Mouse (Mus musculus) embryonic facial prominence, embryonic 12.5 days (tissue): ENCODE measurements around the gene Pam. TPM values are rescaled to one million over a fixed set of nuclear protein-coding genes. Genes with fewer than 3 reads are reported as not detected.
"Not testable (repeated sequence)": the region's sequence is repeated elsewhere in the genome, so short reads cannot be mapped to it uniquely, and the experiment has no call there.

ENCODE experiments used
- ATAC-seq: fragments of 200-750 bp; cut with Nextera tagmentation; 2 replicates; pipeline ENCODE4 v1.8.0; 2017; ENCODE audit not compliant: insufficient number of reproducible peaks, insufficient read depth, low FRiP score, low TSS enrichment
- H3K27ac ChIP-seq: fragments of 300-500 bp; sonication (generic); 2 replicates; pipeline ENCODE4 v1.5.1; 2016; ENCODE audit warnings: mild to moderate bottlenecking
- H3K27me3 ChIP-seq: fragments of 300-500 bp; sonication (generic); 2 replicates; pipeline ENCODE4 v1.6.1; 2016; ENCODE audit warnings: mild to moderate bottlenecking, moderate library complexity
- H3K36me3 ChIP-seq: fragments of 300-500 bp; sonication (generic); 2 replicates; pipeline ENCODE4 v1.6.1; 2016; ENCODE audit warnings: mild to moderate bottlenecking
- H3K4me1 ChIP-seq: fragments of 300-500 bp; sonication (generic); 2 replicates; pipeline ENCODE4 v1.6.1; 2016
- H3K4me2 ChIP-seq: fragments of 300-500 bp; sonication (generic); replicated peaks from 2 replicates; pipeline ENCODE4 v1.6.1; 2016; ENCODE audit warnings: mild to moderate bottlenecking, moderate library complexity
- H3K4me3 ChIP-seq: fragments of 300-500 bp; sonication (generic); 2 replicates; pipeline ENCODE4 v1.5.1; 2016; ENCODE audit warnings: mild to moderate bottlenecking
- H3K9ac ChIP-seq: fragments of 300-500 bp; sonication (generic); 2 replicates; pipeline ENCODE4 v1.6.1; 2016; ENCODE audit warnings: mild to moderate bottlenecking, moderate library complexity
- H3K9me3 ChIP-seq: fragments of 300-500 bp; sonication (generic); 2 replicates; pipeline ENCODE4 v1.6.1; 2016; ENCODE audit warnings: mild to moderate bottlenecking, moderate library complexity
- WGBS: fragments of 180-500 bp; shearing (Covaris S2); methylation state at CpG from one replicate; pipeline ENCODE4 v1.1.7; 2016; 5-methylcytosine and 5-hydroxymethylcytosine counted together
- polyA plus RNA-seq: library from polyadenylated mRNA; unstranded; fragments of >200 nt; fragmentation: Nextera tagmentation; extraction: Ambion mirVana; gene quantifications from 2 replicates; pipeline ENCODE4 v1.2.1, GENCODE M21; 2016

Pam gene
- polyA plus RNA-seq, 1 experiment from 2014 or later: 35.6 TPM

DNA sequence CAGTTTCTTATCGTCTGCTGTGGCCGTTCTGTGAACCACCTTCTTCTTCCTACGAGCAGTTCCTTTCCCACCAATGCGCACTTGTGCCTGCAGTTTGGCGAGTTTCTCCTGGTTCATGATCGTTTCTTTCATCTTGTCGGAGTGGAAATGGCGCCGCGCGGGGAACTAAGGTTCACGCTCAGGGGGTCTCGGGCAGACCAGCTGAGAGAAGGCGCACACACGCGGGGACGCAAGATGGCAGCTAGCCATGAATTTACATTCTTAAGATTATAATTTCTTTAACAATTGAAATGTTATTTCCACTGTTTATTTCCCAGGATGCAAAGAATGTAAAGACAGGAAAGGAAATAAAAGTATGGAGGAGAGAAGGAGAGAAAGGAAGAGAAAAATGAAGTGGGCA, 146.2 kb downstream of the Pam start:
- not testable (repeated sequence) for H3K9me3 ChIP-seq, H3K27me3 ChIP-seq, H3K27ac ChIP-seq, ATAC-seq, H3K9ac ChIP-seq, H3K36me3 ChIP-seq, H3K4me2 ChIP-seq, H3K4me1 ChIP-seq, H3K4me3 ChIP-seq
- 92% methylated on average over 17 of the region's 17 CpGs for WGBS

DNA sequence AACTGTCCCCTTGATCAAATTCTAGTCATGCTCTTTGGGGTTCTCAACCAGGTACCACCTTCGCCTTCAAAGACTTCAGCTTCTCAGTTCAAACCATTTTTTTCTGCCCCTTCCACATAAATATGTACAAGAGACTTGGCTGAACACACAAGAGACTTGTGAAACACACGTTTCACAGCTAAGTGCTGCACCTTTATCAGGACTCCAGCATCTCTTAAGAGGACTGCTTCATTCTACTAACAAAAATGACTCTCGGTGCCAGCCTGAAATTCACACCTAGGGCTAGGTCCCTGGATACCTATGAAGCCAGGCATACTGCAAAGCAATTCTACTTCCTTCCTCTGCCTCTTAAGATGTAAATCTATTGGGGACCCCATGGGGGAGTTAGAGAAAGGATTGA, 148.3 kb downstream of the Pam start:
- WGBS: 76% methylated on average over 3 of the region's 3 CpGs

DNA sequence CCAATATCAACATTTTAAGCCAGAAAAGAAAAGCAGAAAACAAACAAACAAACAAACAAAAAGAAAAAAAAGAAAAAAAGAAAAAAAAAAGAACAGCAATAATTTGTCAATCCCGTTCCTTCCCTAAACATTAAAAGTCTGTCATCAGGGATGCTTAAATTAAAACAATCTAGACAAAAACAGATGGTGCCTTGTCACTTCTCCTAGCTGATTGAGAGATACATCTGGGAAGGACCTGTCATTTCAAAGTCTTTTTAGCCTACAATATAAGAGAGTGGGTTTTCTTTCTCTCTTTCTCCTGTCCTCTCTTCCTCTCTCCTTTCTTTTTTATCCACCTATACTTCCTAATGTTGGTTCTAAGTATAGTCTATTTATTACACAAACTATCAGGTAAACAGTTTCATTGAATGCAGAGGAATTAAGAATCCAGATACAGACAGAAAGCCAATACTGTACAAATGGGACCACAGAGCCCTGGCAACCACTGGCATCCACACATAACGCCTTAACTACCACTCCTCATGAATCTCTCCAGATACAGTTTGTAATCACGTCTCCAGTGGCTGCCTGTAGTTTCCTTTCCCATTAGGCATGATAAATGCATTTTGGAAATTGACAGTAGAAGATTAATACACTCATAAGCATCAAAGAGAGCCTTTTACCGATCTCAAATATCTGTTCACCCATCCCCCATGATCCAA, 151.4 kb downstream of the Pam start:
- Histone ChIP-seq H3K27ac (no peak overlapping the region), H3K9ac (no peak overlapping the region), H3K4me3 (no peak overlapping the region), H3K4me1 (no peaks in the 10 kb centered on the region), H3K9me3 (no peaks in the 10 kb centered on the region), H3K36me3 (no peaks in the 10 kb centered on the region), H3K27me3 (no peaks in the 10 kb centered on the region), H3K4me2 (no peak overlapping the region)
- ATAC-seq: no peak
- WGBS: 70% methylated on average over 4 of the region's 4 CpGs

More for the DNA sequence above, 148.3 kb downstream of the Pam start:
- no peaks in the 10 kb centered on the region for H3K4me1 ChIP-seq
- H3K4me3 ChIP-seq: no peak overlapping the region
- no peaks in the 10 kb centered on the region for H3K36me3 ChIP-seq
- no peak for ATAC-seq
- no peaks in the 10 kb centered on the region for H3K27me3 ChIP-seq
- H3K9ac ChIP-seq: no peak overlapping the region
- no peak overlapping the region for H3K27ac ChIP-seq
- H3K4me2 ChIP-seq: no peak overlapping the region
- H3K9me3 ChIP-seq: no peaks in the 10 kb centered on the region

DNA sequence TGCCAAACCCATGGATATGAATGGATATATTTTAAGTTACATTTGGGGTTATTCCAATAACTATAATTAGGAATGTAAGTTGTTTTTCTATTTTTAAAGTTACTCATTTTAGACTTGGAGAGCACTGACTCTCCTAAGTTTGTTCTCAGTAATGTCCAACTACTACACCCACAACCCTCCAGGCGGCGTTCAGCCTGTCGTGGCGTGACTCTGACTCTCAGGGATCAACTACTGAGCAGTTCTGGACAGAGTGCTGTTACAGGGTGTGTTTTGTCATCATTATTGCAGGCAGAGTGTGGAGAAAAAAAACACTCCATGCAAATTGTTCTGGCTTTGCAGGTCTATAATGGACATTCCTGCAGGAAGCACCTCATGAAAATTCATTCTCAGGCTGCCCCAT, 152.0 kb downstream of the Pam start:
- Histone ChIP-seq H3K4me1 (no peaks in the 10 kb centered on the region), H3K4me2 (no peak overlapping the region), H3K27me3 (no peaks in the 10 kb centered on the region), H3K4me3 (no peak overlapping the region), H3K27ac (no peak overlapping the region), H3K36me3 (no peaks in the 10 kb centered on the region), H3K9ac (no peak overlapping the region), H3K9me3 (no peaks in the 10 kb centered on the region)
- WGBS: 88% methylated on average over 4 of the region's 4 CpGs
- ATAC-seq: no peak

DNA sequence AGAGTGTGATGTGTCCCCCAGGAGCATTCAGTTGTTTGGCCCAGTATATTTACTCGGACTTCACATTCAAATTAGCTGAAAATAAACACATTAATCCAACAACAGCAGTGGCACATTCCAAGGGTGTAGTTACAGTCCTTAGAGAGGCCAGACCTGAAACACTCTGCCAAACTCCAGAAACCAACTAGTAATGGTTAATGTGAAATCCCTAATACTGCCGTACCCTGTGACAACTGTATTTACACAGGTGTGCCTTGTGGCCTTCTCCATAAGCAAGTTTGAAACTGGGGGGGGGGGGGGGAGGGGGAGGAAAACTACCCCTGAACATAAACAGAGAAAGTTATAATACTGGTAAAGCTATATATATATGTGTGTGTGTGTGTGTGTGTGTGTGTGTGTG, 152.5 kb downstream of the Pam start:
- Histone ChIP-seq H3K9ac (no peak overlapping the region), H3K27ac (no peak overlapping the region), H3K4me3 (no peak overlapping the region), H3K27me3 (no peaks in the 10 kb centered on the region), H3K36me3 (no peaks in the 10 kb centered on the region), H3K4me2 (no peak overlapping the region), H3K4me1 (no peaks in the 10 kb centered on the region), H3K9me3 (no peaks in the 10 kb centered on the region)
- WGBS: 54% methylated on average over 2 of the region's 2 CpGs
- no peak for ATAC-seq

DNA sequence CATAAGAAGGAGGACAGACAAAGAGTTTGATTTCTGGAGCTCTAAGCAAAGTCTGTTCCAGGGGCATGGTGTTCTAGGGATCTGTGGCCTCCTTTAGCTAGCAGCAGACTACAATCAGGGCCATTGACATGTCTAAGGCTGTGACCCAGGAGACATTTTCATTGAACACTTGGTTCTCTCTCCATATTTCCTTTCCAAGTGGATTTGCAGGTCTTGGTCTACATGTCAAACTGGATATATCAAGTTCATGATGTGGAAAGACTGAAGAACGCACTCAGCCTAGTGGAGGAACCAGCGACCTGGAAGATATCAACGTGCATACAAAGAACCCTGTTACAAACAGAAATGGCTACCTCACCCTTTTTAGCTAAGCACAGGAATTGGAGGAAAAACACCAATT, 156.9 kb downstream of the Pam start:
- Histone ChIP-seq H3K4me1 (no peaks in the 10 kb centered on the region), H3K4me3 (no peak overlapping the region), H3K9me3 (no peaks in the 10 kb centered on the region), H3K27ac (no peak overlapping the region), H3K27me3 (no peaks in the 10 kb centered on the region), H3K36me3 (no peaks in the 10 kb centered on the region), H3K9ac (no peak overlapping the region), H3K4me2 (no peak overlapping the region)
- no peak for ATAC-seq
- WGBS: 92% methylated on average over 3 of the region's 3 CpGs

DNA sequence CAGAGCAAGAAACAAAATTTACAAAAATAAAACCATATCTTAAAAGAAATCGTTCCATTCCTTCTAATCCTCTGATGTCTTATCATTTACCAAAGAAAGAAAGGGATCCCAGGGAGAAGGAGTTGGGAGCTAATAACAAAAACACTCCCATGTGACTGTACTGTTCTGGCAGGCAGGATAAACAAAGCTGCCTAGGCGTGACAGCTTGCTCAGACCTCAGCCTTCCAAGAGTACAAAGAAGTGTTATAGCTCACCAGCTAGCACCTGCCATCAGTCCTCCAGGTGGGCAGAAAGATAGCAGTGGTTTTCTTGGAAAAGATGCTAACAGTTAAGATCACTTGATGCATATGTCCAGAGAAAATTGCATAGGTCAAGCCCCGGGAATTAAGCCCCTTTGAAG, 157.4 kb downstream of the Pam start:
- no peak for ATAC-seq
- Histone ChIP-seq H3K9me3 (no peaks in the 10 kb centered on the region), H3K4me1 (no peaks in the 10 kb centered on the region), H3K36me3 (no peaks in the 10 kb centered on the region), H3K9ac (no peak overlapping the region), H3K27ac (no peak overlapping the region), H3K4me3 (no peak overlapping the region), H3K27me3 (no peaks in the 10 kb centered on the region), H3K4me2 (no peak overlapping the region)
- WGBS: 57% methylated on average over 3 of the region's 3 CpGs

DNA sequence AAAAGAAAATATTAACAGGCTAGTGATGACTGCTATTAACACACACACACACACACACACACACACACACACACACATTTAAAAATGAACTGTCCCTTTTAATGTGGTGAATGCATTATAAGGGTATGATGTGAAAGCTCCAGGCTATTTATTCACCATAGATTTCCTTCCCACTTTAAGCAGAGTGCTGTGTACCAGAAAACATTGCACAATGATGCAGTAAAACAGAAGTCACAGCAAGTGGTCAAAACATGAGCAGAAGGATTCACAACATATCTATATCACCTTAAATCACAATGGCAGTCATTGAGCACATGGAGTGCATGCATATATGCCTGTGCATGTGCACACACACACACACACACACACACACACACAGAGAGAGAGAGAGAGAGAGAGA, 160.5 kb downstream of the Pam start:
- H3K27me3 ChIP-seq: no peaks in the 10 kb centered on the region
- no peaks in the 10 kb centered on the region for H3K36me3 ChIP-seq
- no peaks in the 10 kb centered on the region for H3K9me3 ChIP-seq
- H3K4me1 ChIP-seq: no peaks in the 10 kb centered on the region
- H3K27ac ChIP-seq: no peak overlapping the region
- H3K4me3 ChIP-seq: no peak overlapping the region
- no peak overlapping the region for H3K4me2 ChIP-seq
- no peak for ATAC-seq
- H3K9ac ChIP-seq: no peak overlapping the region

DNA sequence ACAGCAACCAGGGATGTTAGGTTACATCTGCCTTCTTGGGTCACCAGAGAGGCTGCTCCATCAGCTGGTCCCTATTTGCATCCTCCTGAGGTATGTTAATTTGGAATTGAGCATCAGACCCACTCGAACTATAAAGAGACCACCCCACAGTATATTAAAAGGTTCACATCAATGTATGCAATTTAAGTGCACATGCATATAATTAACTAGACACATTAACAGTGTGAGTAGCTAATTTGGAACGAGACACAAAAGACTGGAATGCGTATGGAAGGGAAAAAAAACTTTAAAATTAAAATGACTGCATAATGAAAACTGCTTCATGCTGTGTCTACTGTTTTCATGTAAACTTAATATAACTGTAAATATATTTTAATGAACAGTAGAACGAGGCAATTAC, 164.2 kb downstream of the Pam start:
- H3K9me3 ChIP-seq: no peaks in the 10 kb centered on the region
- no peak overlapping the region for H3K27ac ChIP-seq
- 63% methylated on average over 4 of the region's 4 CpGs for WGBS
- no peaks in the 10 kb centered on the region for H3K36me3 ChIP-seq
- no peak overlapping the region for H3K4me3 ChIP-seq
- H3K4me1 ChIP-seq: no peaks in the 10 kb centered on the region
- H3K4me2 ChIP-seq: no peak overlapping the region
- H3K27me3 ChIP-seq: no peaks in the 10 kb centered on the region
- no peak overlapping the region for H3K9ac ChIP-seq
- no peak for ATAC-seq

DNA sequence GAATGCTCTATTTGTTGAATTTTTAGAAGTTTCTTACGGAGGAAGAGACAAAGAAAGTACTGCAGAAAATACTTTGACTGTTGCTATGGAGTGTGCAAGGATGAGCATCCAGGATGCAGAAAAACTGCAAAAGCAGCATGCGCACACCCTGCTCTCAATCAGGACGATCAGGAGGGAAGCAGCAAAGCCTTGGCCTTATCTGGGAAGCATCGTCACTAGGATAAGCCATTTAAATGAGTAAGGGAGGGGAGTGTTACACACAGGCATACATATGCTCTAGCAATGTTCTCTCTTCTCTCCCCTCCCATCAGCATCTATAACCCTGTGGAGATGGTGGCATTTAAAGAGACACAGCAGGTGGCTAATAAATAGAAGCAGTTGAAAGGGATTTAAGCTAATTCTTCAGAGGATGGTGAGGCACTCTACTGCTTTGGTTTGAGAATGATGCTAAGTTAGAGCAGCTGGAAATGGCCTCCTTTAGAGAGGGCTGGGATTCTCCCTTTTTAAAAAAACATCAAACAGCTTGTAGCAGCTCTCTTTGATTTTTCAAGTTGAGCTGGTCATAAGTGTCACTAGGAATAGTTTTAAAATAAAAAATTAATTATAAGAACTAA, 165.9 kb downstream of the Pam start:
- Histone ChIP-seq H3K4me2 (no peak overlapping the region), H3K9me3 (no peaks in the 10 kb centered on the region), H3K27me3 (no peaks in the 10 kb centered on the region), H3K4me1 (no peaks in the 10 kb centered on the region), H3K36me3 (no peaks in the 10 kb centered on the region), H3K27ac (no peak overlapping the region), H3K9ac (no peak overlapping the region), H3K4me3 (no peak overlapping the region)
- no peak for ATAC-seq
- WGBS: 56% methylated on average over 4 of the region's 4 CpGs

DNA sequence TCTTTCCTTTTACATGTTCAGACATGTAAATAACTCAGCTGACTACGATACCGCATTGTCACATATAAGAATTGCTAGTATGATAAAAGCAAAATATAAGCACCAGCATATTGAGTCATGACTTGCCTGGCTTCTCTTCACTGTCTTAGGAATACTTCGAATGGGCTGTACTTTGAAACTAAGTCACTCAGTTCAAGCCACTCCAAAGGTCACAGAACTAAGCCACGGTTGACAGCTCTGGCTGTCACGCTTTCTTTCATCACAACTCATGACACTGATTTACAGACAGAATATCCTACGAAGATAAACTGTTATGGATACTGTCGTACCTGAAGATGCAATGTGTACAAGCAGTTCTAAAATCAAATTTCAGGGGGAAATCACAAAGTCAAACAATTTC, 168.7 kb downstream of the Pam start:
- Histone ChIP-seq H3K36me3 (no peaks in the 10 kb centered on the region), H3K27ac (no peak overlapping the region), H3K9ac (no peak overlapping the region), H3K4me3 (no peak overlapping the region), H3K4me2 (no peak overlapping the region), H3K4me1 (no peaks in the 10 kb centered on the region), H3K27me3 (no peaks in the 10 kb centered on the region), H3K9me3 (no peaks in the 10 kb centered on the region)
- ATAC-seq: no peak
- WGBS: 82% methylated on average over 7 of the region's 7 CpGs

DNA sequence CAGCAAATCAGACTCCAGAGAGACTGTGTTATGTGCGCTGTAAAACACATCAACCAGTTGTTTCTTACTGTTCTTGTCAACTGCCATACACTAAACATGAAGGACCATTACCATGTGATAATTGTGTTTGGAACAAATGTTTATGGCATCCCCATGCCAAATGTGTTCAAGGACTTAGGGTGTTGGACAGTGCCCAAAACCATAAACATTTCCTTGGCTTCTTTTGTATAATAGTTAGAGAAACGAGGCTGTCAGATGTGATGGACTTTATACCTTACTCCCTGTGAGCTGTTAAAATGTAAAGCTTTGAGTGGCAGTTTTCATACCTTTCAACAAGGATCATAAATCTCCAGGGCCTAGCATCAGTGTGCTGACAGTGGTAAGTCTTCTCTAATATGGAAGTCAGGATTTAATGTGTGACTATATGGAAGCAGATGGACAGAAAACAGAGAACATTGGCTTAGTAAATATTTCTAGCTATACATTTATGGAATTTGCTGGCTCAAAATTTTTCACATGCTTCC, 169.4 kb downstream of the Pam start:
- Histone ChIP-seq H3K9me3 (no peaks in the 10 kb centered on the region), H3K4me3 (no peak overlapping the region), H3K4me1 (no peaks in the 10 kb centered on the region), H3K27ac (no peak overlapping the region), H3K36me3 (no peaks in the 10 kb centered on the region), H3K27me3 (no peaks in the 10 kb centered on the region), H3K4me2 (no peak overlapping the region), H3K9ac (no peak overlapping the region)
- 87% methylated on average over 2 of the region's 2 CpGs for WGBS
- no peak for ATAC-seq
